Mouse (Mus musculus) cerebellum, postnatal 4 days (tissue): ENCODE data around the gene Nfatc4.
A peak's percentile ranks its signal among the peaks of the same experiment; 100 is the strongest.

Source experiments
- DNase-seq, 2 experiments: peaks; one replicate each; pipeline ENCODE4 v3.0.0; 2022; ENCODE audit warnings: low spot score in 2 of 2, mixed read lengths in 1 of 2

The Nfatc4 gene

DNA sequence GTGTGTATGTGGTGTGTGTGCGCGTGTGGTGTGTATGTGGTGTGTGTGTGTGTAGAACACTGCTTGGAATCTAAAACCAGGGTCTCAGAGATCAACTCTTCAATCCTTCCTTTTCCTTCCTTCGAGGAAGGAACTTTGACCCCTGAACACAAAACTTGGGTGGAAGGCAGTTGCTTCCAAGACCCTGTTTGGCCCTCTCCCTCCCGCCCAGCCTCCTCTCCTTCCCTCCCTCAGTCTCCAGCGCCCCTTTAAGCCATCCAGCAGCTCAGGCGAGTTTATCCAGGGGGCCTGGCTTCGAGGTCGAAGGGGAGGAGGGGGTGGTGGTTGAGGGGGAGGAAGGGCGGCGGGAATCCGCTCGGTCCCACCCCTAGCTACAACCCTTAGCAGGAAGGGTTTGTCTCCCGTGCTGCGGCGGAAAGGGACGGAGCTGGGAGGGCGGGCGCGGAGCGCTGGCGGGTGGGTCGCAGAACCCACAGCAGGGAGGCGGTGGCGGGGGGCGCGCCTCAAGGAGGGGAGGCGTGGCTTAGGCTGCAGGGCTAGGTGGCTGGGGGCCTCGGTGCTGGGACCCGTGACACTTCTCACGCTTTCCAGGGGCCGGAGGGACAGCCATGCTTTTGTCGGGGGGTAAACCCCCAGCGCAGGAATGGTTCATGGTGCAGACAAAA is 30.8 kb downstream of the Nfatc4 start, which contains the start of gene Nynrin:
Nynrin (plus strand) TSS at position 390 of the 665 bp plus-strand sequence.
- peak; percentile 47 to 56 for DNase-seq

DNA sequence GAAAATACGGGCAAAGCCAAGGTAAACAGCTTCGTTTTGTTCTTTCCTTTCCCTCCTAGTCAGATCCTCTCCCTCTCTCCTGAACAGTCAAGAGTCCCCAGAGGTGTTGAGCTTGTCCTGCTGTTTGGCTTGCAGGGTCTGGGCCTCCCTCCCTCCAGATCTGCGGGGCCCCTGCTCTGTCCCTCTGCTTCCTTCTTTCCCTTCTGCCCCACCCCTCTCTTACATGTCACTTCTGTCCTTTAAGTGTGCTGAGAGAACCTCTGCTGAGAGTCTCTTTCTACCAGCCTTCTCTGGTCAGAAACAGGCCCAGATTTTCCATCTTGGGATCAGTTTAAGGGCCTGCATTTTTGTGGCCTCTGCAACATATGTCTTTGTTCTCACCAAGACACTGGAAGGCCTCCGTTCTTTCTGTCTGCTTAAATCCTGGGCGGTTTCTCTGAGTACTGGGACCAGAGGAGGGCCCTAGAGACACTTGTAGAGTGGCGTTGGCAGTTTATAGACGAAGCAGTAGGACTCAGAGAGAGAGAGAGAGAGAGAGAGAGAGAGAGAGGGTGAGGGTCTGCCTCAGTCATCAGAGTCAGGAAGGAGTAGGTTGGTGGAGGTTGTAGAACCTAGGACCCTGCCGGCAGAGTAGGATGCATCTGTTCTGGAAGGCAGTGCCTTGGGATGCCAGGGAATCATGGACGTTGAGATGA is 31.6 kb downstream of the Nfatc4 start:
- DNase-seq: no peak

DNA sequence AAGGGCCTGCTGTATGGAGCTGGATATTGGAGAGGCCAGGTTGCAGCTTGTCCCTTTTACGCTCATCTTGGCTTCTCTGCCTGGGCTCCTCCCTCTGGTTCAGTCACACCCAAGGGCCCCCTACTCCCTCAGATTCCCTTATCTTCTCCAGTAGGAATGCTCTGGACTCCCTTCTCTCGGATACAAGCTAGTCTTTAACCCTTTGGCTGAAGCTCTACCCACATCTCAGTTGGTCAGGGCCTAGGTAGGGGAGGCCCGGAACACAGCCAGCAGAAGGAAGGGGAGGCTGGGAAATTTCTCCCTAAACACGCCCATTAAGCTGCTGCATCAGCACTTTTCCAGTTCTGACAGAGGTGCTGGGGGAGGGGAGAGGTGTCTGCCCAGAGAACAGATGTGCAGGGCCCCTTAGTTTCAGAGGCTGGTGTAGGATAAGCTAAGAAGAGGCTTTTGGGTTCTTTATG is 32.2 kb downstream of the Nfatc4 start:
- DNase-seq: no peak

DNA sequence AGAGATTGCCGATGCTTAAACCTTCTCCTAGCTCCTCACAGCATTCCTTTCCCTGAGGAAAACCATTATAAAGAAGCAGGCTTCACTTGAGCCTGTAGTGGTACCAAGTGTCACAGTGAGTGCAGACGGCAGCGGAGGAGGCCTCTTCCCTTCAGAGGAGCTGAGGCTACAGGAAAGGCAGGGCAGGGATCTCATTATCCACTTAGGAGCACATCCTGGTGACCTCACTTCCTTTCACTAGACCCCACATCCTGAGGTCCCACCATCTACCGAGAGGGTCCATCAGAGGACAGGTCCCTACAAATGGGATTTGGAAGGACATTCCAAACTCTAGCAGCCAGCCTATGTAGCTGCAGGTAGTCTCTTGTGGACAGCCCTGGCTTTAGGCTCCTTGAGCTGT is 34.6 kb downstream of the Nfatc4 start:
- DNase-seq: no peak

DNA sequence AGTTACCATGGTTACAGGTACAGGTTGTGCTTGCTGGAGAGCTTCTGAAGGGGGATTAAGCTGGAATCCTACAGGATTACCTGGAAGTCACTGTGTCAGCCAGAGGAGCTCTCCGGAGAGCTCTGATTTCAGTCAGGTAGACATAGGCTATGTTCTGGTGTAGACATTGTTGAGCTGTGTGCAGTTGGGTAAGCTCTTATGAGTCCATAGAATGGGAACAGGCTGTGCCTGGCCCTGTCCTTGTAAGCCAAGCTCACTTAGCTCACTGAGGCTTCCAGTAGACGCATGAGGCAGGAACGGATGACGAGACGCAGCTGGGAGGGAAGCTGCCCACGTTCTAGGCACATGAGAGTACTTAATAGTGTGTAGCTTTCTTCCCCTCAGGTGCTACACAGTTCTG is 39.2 kb downstream of the Nfatc4 start:
- DNase-seq: no peak

DNA sequence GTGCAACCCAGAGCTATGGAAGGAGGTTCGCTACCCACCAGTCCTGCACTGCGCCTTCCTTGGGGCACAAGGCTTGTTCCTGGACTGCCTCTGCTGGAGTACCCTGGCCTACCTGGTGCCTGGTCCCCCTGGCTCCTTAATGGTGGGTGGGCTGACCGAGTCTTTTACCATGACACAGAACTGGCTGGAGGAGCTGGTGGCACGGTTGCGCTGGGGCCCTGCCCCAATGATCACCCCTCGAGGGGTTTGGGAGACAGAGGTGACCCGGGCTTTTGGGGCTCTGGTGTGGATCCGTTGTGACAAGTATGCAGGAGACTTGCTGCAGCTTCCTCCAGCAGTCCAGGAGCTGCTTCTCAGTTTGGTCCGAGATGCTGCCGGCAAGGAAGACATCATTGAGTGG is 40.0 kb downstream of the Nfatc4 start:
- DNase-seq: no peak

DNA sequence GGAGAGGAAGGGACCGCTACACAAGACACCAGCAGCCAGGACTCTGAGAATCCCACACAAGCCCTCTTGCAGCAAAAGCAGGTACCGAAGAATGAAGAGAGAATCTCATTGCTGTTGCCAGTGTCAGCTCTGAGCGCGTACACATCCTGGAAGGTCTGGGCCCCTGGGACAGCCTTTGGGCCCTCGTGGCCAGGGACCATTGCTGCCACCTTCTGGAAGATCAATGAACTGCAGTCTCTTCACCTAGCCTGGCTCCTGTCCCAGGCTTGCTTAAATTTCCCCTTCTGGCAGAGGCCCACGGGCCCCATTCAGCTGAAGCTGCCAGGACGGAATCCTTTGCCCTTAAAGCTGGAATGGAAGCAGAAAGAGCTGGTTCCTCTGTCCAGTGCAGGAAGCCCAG is 40.8 kb downstream of the Nfatc4 start:
- DNase-seq: peak in 1 of 2 experiments; percentile 74

DNA sequence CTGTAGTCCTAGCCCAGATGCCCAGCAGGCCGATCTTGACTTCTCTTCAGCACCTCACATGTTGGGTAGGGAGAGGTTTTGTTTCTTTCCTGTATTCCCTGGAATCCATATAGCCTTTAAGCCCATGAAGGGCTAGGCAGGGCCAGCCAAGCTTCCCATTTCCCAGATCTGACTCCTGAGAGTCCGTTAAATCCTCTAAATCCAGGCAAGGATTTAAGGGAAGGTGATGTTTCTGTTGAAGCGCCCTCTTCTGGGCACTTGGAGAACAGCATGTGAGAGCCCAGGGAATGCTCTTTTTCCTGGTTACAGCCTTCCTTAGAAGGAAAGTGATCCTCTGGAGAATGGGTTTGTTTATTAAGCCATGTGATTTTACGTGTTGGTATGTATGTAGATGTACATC is 44.0 kb downstream of the Nfatc4 start:
- DNase-seq: peak in 1 of 2 experiments; percentile 68

DNA sequence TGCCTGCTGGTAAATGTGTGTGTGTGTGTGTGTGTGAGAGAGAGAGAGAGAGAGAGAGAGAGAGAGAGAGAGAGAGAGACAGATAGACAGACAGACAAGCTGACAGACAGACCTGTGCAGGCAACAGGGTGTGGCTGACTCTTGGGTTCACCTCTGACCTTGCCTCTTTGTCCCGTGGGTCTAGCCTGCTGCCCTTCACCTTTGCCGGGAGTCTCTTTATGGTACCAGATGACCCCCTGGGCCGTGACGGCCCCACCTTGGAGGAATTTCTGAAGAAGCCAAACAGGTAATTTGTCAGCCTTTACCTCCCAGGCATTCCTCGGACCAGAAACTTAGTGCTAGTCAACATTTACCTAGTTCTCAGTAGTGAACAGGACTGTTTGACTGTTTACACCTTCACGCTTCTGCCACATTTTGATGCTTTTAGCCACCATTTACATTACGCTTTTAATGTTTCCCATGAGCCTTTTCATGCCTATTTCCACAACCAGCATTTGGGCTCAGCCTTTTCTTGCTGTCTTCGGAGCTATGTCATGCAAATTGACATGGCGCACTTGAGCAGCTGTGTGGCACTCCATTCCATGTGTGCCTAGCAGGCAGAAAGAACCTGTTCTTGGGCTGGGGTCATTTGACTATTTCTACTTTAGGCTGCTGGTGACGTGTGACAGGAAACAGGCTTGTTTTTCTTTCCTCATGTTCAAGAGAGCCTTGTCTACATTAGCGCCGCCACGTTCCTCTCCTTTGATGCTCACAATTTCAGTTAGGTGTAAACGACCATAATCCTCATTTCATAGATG is 45.5 kb downstream of the Nfatc4 start:
- DNase-seq: no peak

DNA sequence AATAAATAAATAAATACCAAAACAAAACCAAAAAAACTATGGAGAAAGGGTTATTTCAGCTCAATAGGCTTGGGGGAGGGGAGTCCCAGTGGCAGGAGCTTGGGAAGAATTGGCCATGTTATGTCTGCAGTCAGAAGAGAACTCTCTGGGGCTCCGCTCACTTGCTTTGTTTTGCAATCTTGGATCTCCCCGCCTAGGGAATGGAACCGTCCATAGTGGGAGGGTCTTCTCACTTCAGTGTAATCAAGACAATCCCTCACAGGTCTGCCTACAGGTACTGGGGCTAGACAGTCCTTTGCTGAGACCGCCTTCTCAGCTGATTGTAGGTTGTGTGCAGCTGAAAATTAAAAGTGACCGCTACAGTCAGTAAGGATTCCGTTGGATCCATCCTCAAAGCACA is 46.6 kb downstream of the Nfatc4 start:
- no peak for DNase-seq

DNA sequence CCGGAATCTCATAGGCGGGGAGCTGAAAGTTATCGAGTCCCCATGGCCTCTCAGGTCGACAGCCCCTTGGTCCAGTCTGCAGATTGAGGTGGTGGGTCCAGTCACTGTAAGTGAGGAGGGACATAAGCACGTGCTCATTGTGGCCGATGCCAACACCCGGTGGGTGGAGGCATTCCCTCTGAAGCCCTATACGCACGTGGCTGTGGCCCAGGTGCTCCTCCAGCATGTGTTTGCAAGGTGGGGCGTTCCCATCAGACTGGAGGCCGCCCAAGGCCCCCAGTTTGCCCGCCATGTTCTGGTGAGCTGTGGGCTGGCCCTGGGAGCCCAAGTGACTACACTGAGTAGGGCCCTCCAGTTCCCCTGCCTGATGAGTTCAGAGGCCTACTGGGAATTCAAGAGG is 49.1 kb downstream of the Nfatc4 start:
- DNase-seq: no peak

DNA sequence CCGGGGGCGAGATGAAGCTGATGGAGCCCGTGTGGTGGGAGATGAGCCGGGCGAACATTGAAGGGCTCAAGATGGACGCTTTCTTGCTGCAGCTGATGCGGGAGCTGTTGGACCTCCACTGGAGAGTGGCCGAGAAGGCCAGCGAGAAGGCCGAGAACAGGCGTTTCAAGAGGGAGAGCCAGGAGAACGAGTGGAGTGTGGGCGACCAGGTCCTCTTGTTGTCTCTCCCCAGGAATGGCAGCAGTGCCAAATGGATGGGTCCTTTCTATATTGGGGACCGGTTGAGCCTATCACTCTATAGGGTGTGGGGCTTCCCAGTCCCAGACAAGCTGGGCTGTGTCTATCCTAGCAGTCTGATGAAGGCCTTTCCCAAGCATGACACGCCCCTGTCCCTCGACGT is 49.6 kb downstream of the Nfatc4 start:
- DNase-seq: no peak

DNA sequence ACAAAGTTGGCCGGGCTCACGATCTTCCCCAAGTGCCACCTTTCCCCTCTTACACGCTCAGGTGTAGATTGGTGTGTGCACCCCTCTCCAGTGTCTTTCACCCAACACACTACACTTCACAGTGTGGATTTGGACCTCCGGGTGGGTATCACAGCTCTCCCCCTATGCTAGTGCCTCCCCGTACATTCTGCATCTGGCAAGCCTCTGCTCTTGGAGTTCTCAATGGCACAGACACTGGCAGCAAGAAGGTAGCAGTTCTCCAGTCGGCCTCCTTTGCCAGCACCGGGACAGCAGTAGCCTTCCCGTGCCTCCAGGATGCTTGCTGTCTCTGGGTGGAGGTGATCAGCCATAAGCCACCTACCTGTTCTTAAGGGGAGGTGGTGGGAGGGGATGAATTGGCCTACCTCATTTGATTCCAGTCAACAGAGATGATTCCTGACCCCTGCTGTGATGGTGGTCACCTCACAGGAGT is 50.3 kb downstream of the Nfatc4 start:
- no peak for DNase-seq

DNA sequence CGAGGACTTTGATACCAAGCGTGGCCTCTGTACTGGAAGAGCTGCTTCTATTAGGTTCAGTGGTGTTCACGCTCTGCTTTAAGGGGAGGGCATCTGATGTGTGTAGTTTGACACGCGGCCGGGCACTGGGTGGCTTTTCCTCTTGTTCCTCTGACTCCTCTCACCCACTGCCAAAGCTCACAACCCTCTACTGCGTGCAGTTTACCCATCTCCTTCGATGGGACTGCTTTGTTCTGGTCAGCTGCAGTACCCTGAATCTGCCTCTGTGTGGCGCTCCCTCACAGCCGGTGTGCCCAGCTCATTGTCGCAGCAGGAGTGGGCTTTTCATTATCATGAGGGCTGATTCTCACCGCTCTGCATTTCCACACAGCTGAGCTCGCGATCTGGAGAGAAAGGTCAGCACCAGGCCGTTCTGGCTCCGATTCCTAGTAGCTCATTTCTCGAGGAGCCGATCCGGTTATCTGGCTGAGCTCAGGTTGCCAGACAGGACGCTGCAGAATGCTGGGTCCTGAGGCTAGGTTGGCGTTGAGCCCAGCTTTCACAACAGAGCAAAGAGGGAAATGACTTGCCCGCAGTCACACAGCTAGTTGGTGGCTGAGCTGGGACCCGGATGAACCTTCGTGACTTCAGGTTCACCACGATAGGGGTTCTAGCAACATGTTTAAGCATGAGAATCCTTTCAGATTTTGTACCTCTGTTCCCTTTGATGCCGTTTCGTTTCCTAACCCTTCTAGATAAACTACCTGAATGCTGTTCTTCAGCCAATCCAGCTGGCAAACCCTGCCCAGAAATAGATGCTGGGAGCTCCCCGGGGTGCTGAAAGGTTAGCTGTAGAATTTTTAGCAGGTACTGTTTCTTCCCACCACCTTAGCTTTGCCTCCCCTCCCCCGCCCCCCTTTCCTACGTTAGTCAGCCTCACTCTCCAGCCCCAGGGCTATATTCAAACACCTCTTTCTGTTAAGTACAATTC is 51.1 kb downstream of the Nfatc4 start:
- DNase-seq: peak; percentile 77 to 89

DNA sequence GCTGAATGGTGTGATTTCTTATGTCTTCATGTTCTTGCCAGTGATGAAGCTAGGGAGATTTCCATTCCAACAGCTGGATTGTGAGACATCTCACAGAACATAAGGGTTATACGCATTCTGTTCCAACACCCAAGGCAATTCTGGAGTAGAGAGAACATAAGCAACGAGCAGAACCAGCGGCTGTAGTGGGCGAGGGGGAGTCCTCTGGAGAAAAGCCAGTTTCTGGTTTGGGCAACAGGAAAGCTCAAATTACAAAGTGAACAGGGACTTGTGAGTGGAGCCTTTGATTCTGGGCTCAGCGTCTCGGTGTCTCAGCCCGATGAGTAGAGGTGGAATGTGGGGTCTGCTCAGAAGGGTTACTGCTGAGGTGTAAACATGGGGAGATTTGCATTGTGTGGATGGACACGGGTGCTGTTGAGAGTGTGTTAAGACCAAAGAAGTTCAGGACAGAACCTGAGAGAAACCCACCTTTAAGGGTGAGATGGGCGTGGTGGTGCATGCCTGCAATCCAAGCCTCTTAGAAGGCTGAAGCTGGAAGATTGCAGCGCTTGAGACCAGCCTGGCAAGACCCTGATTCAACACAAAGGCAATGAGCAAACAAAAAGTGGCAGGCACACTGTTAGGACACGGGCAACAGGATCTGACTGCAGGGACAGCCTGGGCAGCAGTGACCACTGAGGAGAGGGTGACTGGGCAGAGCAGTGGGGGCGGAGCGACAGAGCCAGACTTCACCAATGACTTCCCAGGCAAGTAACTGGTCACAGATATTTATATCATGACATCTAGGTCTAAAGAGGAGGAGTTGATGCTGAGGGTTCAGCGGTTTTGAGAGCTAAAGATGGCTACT is 54.7 kb downstream of the Nfatc4 start:
- no peak for DNase-seq

DNA sequence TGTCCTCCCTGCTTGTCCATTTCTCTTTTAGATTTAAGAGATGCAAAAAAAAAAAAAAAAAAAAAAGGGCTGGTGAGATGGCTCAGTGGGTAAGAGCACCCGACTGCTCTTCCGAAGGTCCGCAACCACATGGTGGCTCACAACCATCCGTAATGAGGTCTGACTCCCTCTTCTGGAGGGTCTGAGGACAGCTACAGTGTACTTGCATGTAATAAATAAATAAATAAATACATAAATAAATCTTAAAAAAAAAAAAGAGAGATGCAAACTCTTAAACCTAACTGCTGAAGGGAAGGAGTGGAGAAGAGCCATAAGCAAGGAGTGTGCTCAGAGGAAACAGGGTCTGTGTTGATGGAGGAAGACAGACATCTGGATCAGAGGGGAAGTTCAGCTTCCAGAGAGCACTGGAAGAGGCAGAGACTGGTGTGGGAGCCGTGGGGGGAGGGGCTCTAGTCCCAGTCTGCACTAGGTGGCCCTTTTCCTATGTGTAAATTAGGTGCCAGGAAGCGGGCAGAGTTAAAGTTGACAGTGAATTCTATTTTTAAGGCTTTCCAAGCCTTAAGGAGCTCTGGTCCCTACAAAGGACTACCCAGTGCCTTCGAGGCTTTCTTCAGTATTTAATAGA is 55.5 kb downstream of the Nfatc4 start:
- no peak for DNase-seq

DNA sequence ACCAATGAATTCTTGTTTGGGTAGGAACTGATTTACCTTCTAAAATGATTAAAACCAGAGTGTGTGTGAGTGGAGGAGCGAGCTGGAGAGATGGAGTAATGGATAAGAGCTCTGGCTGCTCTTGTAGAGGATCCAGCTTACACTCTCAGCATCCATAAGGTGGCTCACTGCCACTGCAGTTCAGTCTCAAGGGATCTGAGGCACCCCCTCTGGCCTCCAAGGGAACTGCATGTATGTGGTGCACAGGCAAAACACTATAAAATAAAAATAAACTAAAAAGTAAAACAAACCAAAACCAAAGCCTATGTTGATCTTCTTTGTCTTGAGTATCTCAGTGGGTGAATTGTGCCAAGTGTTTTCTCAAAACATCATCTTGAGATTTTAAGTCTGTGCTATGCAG is 56.7 kb downstream of the Nfatc4 start:
- DNase-seq: peak in 1 of 2 experiments; percentile 75

DNA sequence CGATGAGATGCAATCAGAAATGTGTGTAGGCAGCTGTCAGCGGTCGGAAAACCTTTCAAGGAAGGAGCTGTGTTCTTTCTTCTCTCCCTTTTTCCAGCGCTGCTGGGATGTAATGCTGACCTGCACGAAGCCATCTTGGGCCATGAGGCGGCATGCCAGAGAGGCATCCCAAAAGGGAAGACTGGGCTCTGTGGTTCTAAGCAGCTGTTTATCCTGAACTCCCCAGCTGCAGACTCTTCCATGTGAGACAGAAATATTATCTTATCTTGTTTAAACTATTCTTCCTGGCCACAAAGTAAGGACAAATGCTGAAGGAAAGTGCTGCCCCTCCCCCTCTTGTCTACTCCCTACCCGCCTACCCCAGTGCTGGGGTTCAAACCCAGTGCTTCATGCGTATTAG is 58.0 kb downstream of the Nfatc4 start:
- no peak for DNase-seq

DNA sequence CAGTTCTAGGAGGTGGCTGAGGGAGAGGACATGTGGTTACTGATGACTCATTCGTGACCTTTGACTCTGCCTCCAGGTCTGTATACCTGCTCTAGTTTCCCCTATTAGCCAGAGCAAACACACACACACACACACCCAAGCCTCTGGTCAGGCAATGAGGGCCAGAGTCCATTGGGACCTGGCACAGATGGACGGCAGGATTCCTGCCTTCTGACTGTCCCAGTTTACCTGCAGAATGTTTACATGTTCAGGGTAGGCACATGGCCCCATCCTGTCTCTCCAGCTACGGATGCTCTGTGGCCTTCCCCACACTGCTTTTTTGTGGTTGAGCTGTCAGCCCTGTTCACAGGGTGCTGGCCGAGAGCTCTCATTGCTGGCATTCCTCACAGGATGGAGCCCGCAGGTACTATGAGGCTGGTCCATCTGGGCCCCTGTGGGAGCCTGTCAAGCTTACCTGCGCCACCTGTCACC is 59.3 kb downstream of the Nfatc4 start:
- DNase-seq: no peak
